Mouse (Mus musculus): ENCODE data around the gene Brca1. TPM values are rescaled to one million over a fixed set of nuclear protein-coding genes. Genes with fewer than 3 reads are reported as not detected.
"Not testable (repeated sequence)": the region's sequence is repeated elsewhere in the genome, so short reads cannot be mapped to it uniquely, and the experiment has no call there.

The Brca1 gene
- polyA plus RNA-seq, 1 experiment, result 0.65 TPM

- no peaks in the 10 kb centered on the region for H3K4me1 ChIP-seq (ENCODE audit: control insufficient read depth, insufficient read depth, low read length)
- no peak overlapping the region for H3K27ac ChIP-seq (ENCODE audit: insufficient read depth, low read length)
- peak; percentile 56; the same call in 1 of the 2 replicates for TF ChIP-seq CTCF (IDR thresholded peaks at IDR 0.05; ENCODE audit: extremely low read depth, insufficient read depth, low read length)
- TF ChIP-seq POLR2A (IDR thresholded peaks at IDR 0.05; ENCODE audit: extremely low read depth, insufficient read depth, low read length), result no peak
Measured at GRCm38 (mm10) chr11:101467477-101468262, 84.1 kb downstream of the Brca1 start.

GRCm38 (mm10) chr11:101466552-101466950 is 85.2 kb downstream of the Brca1 start:
- H3K4me1 ChIP-seq (ENCODE audit: control insufficient read depth, insufficient read depth, low read length); H3K27ac ChIP-seq (ENCODE audit: insufficient read depth, low read length): not testable (repeated sequence)
- H3K4me3 ChIP-seq (ENCODE audit: insufficient read depth, low read length), result peak overlapping the region; percentile 66; the same call in 1 of the 2 replicates

More at GRCm38 (mm10) chr11:101467477-101468262, 84.1 kb downstream of the Brca1 start:
- peak overlapping the region; percentile 43 for H3K4me3 ChIP-seq (ENCODE audit: insufficient read depth, low read length)

- Histone ChIP-seq H3K27ac (ENCODE audit: insufficient read depth, low read length) (peak within 1 kb of the TSS; percentile 68), H3K4me1 (ENCODE audit: control insufficient read depth, insufficient read depth, low read length) (peaks cover 4% of the 10 kb centered on the region; the same call in 1 of the 2 replicates), H3K4me3 (ENCODE audit: insufficient read depth, low read length) (peak within 1 kb of the TSS; percentile 66)
- TF ChIP-seq CTCF (IDR thresholded peaks at IDR 0.05; ENCODE audit: extremely low read depth, insufficient read depth, low read length) (no peak), POLR2A (IDR thresholded peaks at IDR 0.05; ENCODE audit: extremely low read depth, insufficient read depth, low read length) (peak; percentile 61; the same call in 1 of the 2 replicates)
Measured at GRCm38 (mm10) chr11:101465869-101466551, 85.7 kb downstream of the Brca1 start, which contains the start of gene Vat1. Gene Vat1, minus strand, starts transcription at chr11:101466230.

GRCm38 (mm10) chr11:101465101-101465868 is 86.5 kb downstream of the Brca1 start:
- Histone ChIP-seq H3K27ac (ENCODE audit: insufficient read depth, low read length) (peak overlapping the region; percentile 68), H3K4me1 (ENCODE audit: control insufficient read depth, insufficient read depth, low read length) (peaks cover 4% of the 10 kb centered on the region; the same call in 1 of the 2 replicates), H3K4me3 (ENCODE audit: insufficient read depth, low read length) (peak overlapping the region; percentile 66)
- TF ChIP-seq POLR2A (IDR thresholded peaks at IDR 0.05; ENCODE audit: extremely low read depth, insufficient read depth, low read length) (no peak), CTCF (IDR thresholded peaks at IDR 0.05; ENCODE audit: extremely low read depth, insufficient read depth, low read length) (no peak)

DNA sequence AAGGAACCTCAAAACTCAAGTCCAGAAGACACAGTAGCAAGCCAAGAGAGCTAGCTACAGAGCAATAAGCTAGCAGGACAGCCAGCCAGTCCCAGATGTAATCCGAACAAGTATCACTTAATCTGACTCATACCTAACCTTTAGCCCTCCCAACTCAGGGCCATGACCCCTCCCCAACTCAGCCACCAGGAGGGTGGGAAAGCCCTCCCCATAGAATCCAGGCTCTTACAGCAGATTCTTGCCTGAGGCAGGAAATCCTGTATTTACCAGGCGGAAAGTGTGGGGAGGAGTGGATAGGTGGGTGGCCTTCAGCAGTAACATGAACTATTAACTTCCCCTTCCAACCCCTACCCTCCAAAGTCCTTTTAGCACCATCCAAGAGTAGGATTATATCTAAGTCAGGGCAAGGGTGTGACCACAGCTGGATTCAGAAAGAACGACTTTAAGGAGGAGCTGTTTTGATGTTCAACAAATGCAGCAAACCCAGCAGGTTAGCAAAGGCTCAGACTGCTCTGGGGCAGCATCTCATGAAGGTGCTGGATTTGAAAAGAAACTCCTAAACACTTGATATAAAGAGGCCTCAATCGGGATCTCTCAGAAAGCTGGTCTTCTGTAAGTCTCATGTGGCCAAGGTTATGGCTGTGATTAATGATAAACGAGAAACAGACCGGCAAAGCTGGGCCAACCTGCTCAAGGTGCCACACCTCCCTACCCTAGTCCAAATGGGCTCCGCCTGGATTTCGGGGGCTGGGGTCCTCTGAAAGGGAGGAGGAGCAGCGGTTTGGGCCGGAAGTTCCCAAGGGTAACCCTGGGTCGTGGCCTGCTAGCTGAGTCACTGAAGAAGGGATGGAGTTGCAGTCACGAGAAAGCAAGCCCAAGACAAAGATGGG is 87.3 kb downstream of the Brca1 start, which contains the start of gene Rnd2:
Rnd2 (plus strand) TSS at position 789 of the 890 bp plus-strand sequence.
- peaks cover 4% of the 10 kb centered on the region; the same call in 1 of the 2 replicates for H3K4me1 ChIP-seq (ENCODE audit: control insufficient read depth, insufficient read depth, low read length)
- H3K4me3 ChIP-seq (ENCODE audit: insufficient read depth, low read length), result peak within 1 kb of the TSS; percentile 66
- peak within 1 kb of the TSS; percentile 68 for H3K27ac ChIP-seq (ENCODE audit: insufficient read depth, low read length)
- TF ChIP-seq CTCF (IDR thresholded peaks at IDR 0.05; ENCODE audit: extremely low read depth, insufficient read depth, low read length) (no peak), POLR2A (IDR thresholded peaks at IDR 0.05; ENCODE audit: extremely low read depth, insufficient read depth, low read length) (no peak)

GRCm38 (mm10) chr11:101462583-101463440 is 88.9 kb downstream of the Brca1 start:
- Histone ChIP-seq H3K27ac (ENCODE audit: insufficient read depth, low read length) (no peak overlapping the region), H3K4me1 (ENCODE audit: control insufficient read depth, insufficient read depth, low read length) (peaks cover 4% of the 10 kb centered on the region; the same call in 1 of the 2 replicates), H3K4me3 (ENCODE audit: insufficient read depth, low read length) (no peak overlapping the region)
- TF ChIP-seq POLR2A (IDR thresholded peaks at IDR 0.05; ENCODE audit: extremely low read depth, insufficient read depth, low read length) (no peak), CTCF (IDR thresholded peaks at IDR 0.05; ENCODE audit: extremely low read depth, insufficient read depth, low read length) (no peak)

- Histone ChIP-seq H3K27ac (ENCODE audit: insufficient read depth, low read length) (no peak overlapping the region), H3K4me3 (ENCODE audit: insufficient read depth, low read length) (no peak overlapping the region), H3K4me1 (ENCODE audit: control insufficient read depth, insufficient read depth, low read length) (peaks cover 4% of the 10 kb centered on the region; the same call in 1 of the 2 replicates)
- TF ChIP-seq POLR2A (IDR thresholded peaks at IDR 0.05; ENCODE audit: extremely low read depth, insufficient read depth, low read length) (no peak), CTCF (IDR thresholded peaks at IDR 0.05; ENCODE audit: extremely low read depth, insufficient read depth, low read length) (no peak)
Measured at GRCm38 (mm10) chr11:101462141-101462540, 89.6 kb downstream of the Brca1 start.

DNA sequence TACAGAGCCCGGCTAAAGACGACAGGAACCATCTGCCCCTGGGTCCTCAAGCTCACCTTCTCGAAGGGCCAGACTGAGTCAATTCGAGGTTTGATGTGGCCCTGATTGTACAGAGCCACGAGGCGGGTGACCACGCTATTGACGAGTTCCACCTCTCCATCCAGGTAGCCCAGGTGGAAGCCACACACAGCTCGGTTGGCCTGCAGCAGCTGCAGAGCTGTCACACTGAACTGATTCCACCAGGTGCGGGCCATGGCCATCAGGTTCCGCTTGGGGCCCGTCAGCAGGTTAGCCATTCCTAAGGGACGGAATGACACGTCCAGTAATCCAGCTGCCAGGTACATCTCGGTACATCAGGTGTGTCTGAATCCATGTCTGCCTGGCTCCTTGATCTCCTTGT is 91.4 kb downstream of the Brca1 start:
- Histone ChIP-seq H3K27ac (ENCODE audit: insufficient read depth, low read length) (no peak overlapping the region), H3K4me1 (ENCODE audit: control insufficient read depth, insufficient read depth, low read length) (peaks cover 4% of the 10 kb centered on the region; the same call in 1 of the 2 replicates), H3K4me3 (ENCODE audit: insufficient read depth, low read length) (no peak overlapping the region)
- no peak for TF ChIP-seq POLR2A (IDR thresholded peaks at IDR 0.05; ENCODE audit: extremely low read depth, insufficient read depth, low read length)
- no peak for TF ChIP-seq CTCF (IDR thresholded peaks at IDR 0.05; ENCODE audit: extremely low read depth, insufficient read depth, low read length)

All from cortical plate, adult 2 months (tissue).